Mouse (Mus musculus) bone marrow macrophage, adult 2 months (primary cell): Measurements from ENCODE around the gene Dlgap1.

Experiments
- CTCF ChIP-seq: IDR thresholded peaks from 2 replicates; pipeline ENCODE4 v1.5.1; 2012; ENCODE audit warnings: low read depth, mild to moderate bottlenecking, low read length, moderate library complexity
- POLR2A ChIP-seq: IDR thresholded peaks from 2 replicates; pipeline ENCODE4 v1.6.1; 2012; ENCODE audit warnings: mild to moderate bottlenecking, low read depth, low read length, borderline replicate concordance

DNA sequence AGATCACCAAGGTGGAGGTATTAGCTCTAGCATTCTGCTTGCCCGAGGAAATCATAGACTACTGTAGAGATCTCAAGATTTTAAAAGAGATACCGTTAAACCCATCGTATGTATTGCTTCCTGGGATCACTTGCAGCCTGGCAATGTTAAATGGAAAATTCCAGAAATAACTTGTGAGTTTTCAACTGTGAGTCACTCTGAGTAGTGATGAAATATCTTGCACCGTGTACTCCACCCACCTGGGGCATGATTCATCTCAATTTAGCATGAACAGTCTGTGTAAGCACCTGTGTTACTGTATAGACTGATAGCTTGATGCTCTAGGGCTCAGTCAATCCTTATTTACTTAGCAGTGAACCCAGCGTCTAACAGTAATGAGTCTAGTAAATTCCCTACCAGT lies 38.7 kb downstream of the Dlgap1 start:
- no peak for TF ChIP-seq CTCF
- TF ChIP-seq POLR2A, result no peak
